Mouse (Mus musculus) hindbrain, embryonic 10.5 days (tissue): ENCODE data around the gene Ttl. TPM values are rescaled to one million over a fixed set of nuclear protein-coding genes. Genes with fewer than 3 reads are reported as not detected.

Experiments used
- DNase-seq: peaks from one replicate; pipeline ENCODE4 v3.0.0-alpha.2; 2017; ENCODE audit warnings: low spot score
- H3K27ac ChIP-seq: fragments of 300-500 bp; sonication (generic); 2 replicates; pipeline ENCODE4 v1.5.1; 2016; ENCODE audit warnings: mild to moderate bottlenecking, moderate library complexity
- H3K27me3 ChIP-seq: fragments of 300-500 bp; sonication (generic); 2 replicates; pipeline ENCODE4 v1.6.1; 2016; ENCODE audit warnings: mild to moderate bottlenecking; ENCODE audit not compliant: poor library complexity, insufficient read depth, severe bottlenecking
- H3K36me3 ChIP-seq: fragments of 300-500 bp; sonication (generic); 2 replicates; pipeline ENCODE4 v1.6.1; 2016; ENCODE audit warnings: mild to moderate bottlenecking, moderate library complexity
- H3K4me1 ChIP-seq: fragments of 300-500 bp; sonication (generic); replicated peaks from 2 replicates; pipeline ENCODE4 v1.6.1; 2016; ENCODE audit warnings: mild to moderate bottlenecking
- H3K4me3 ChIP-seq: fragments of 300-500 bp; sonication (generic); 2 replicates; pipeline ENCODE4 v1.5.1; 2016; ENCODE audit warnings: mild to moderate bottlenecking, moderate library complexity
- H3K9me3 ChIP-seq: fragments of 300-500 bp; sonication (generic); 2 replicates; pipeline ENCODE4 v1.6.1; 2016; ENCODE audit warnings: mild to moderate bottlenecking, moderate library complexity
- WGBS: fragments of 180-500 bp; shearing (Covaris S2); methylation state at CpG from one replicate; pipeline ENCODE4 v1.1.7; 2016; 5-methylcytosine and 5-hydroxymethylcytosine counted together
- polyA plus RNA-seq: library from polyadenylated mRNA; unstranded; fragments of >200 nt; fragmentation: Nextera tagmentation; extraction: Ambion mirVana; gene quantifications from 2 replicates; pipeline ENCODE4 v1.2.1, GENCODE M21; 2016

Gene Ttl
- polyA plus RNA-seq, 1 experiment from 2014 or later: 14.1 TPM

- Histone ChIP-seq H3K9me3 (peaks cover 14% of the 10 kb centered on the region), H3K4me1 (peaks cover 25% of the 10 kb centered on the region), H3K4me3 (no peak overlapping the region), H3K36me3 (peaks cover 39% of the 10 kb centered on the region), H3K27me3 (no peaks in the 10 kb centered on the region), H3K27ac (no peak overlapping the region)
- 96% methylated on average over 14 of the region's 14 CpGs for WGBS
- DNase-seq: no peak
Observed at GRCm38 (mm10) chr2:129133006-129133805, 67.5 kb downstream of the Ttl start.

- H3K4me1 ChIP-seq: no peaks in the 10 kb centered on the region
- H3K36me3 ChIP-seq: no peaks in the 10 kb centered on the region
- no peak overlapping the region for H3K27ac ChIP-seq
- WGBS: 90% methylated on average over 10 of the region's 10 CpGs
- no peaks in the 10 kb centered on the region for H3K27me3 ChIP-seq
- no peaks in the 10 kb centered on the region for H3K9me3 ChIP-seq
- DNase-seq: no peak
- no peak overlapping the region for H3K4me3 ChIP-seq
Observed at GRCm38 (mm10) chr2:129139906-129140305, 74.2 kb downstream of the Ttl start.

Other genes with a start within 250 kb of the Ttl start
- 23.6 and 29.4 TPM in 2 replicates for gene Tmem87b, start 247.8 kb upstream of the Ttl start, polyA plus RNA-seq
- gene Fbln7, start 203.0 kb upstream of the Ttl start, polyA plus RNA-seq: 2.8 and 3.1 TPM in 2 replicates
- 6.8 and 8.5 TPM in 2 replicates for gene Zc3h8, start 121.9 kb upstream of the Ttl start, polyA plus RNA-seq
- 1.4 and 2.2 TPM in 2 replicates for gene Zc3h6, start 98.5 kb upstream of the Ttl start, polyA plus RNA-seq
- 14.3 and 16.9 TPM in 2 replicates for gene Gm10762, start 98.2 kb upstream of the Ttl start, polyA plus RNA-seq
- 0.10 and 0.14 TPM in 2 replicates for gene Vinac1, start 17.8 kb upstream of the Ttl start, polyA plus RNA-seq
- 31.5 and 34.9 TPM in 2 replicates for gene Polr1b, start 35.1 kb downstream of the Ttl start, polyA plus RNA-seq
- gene Chchd5, start 63.8 kb downstream of the Ttl start, polyA plus RNA-seq: 27.8 and 29.3 TPM in 2 replicates
- 37.8 and 46.9 TPM in 2 replicates for gene Slc20a1, start 132.8 kb downstream of the Ttl start, polyA plus RNA-seq
- gene Ckap2l, start 231.3 kb downstream of the Ttl start, polyA plus RNA-seq: 50.8 and 59.3 TPM in 2 replicates
- gene Il1a, start 244.0 kb downstream of the Ttl start, polyA plus RNA-seq: not detected in 2 replicates